Mouse (Mus musculus) yolk sac, embryonic 10.5 days (tissue): ENCODE results near the gene Tiam2.

Experiments used
- DNase-seq: peaks from one replicate; pipeline ENCODE4 v3.0.0-alpha.2; 2017; ENCODE audit warnings: low spot score

Gene Tiam2

GRCm38 (mm10) chr17:3452571-3453311 is 126.4 kb downstream of the Tiam2 start:
- DNase-seq = no peak

- DNase-seq = no peak
Measured at GRCm38 (mm10) chr17:3453946-3454345, 127.6 kb downstream of the Tiam2 start.

GRCm38 (mm10) chr17:3454850-3455249 is 128.5 kb downstream of the Tiam2 start:
- DNase-seq = peak; percentile 23

- no peak for DNase-seq
Measured at GRCm38 (mm10) chr17:3457914-3458681, 131.7 kb downstream of the Tiam2 start.

- DNase-seq = no peak
Measured at GRCm38 (mm10) chr17:3465861-3466260, 139.5 kb downstream of the Tiam2 start.

- DNase-seq = no peak
Measured at GRCm38 (mm10) chr17:3466681-3467080, 140.3 kb downstream of the Tiam2 start.

GRCm38 (mm10) chr17:3467636-3468324 is 141.4 kb downstream of the Tiam2 start:
- no peak for DNase-seq

- DNase-seq = no peak
Measured at GRCm38 (mm10) chr17:3472018-3472417, 145.6 kb downstream of the Tiam2 start.

- no peak for DNase-seq
Measured at GRCm38 (mm10) chr17:3476546-3476945, 150.2 kb downstream of the Tiam2 start.

GRCm38 (mm10) chr17:3481576-3482575 is 155.5 kb downstream of the Tiam2 start:
- DNase-seq = no peak

GRCm38 (mm10) chr17:3483091-3483490 is 156.7 kb downstream of the Tiam2 start:
- DNase-seq = no peak

- DNase-seq = no peak
Measured at GRCm38 (mm10) chr17:3485851-3486250, 159.5 kb downstream of the Tiam2 start.

- DNase-seq = no peak
Measured at GRCm38 (mm10) chr17:3487211-3487610, 160.8 kb downstream of the Tiam2 start.

GRCm38 (mm10) chr17:3487721-3488601 is 161.6 kb downstream of the Tiam2 start:
- no peak for DNase-seq

GRCm38 (mm10) chr17:3490216-3490895 is 164.0 kb downstream of the Tiam2 start:
- DNase-seq = no peak

GRCm38 (mm10) chr17:3491065-3491464 is 164.7 kb downstream of the Tiam2 start:
- DNase-seq = no peak

GRCm38 (mm10) chr17:3491667-3492066 is 165.3 kb downstream of the Tiam2 start:
- DNase-seq = no peak

- no peak for DNase-seq
Measured at GRCm38 (mm10) chr17:3495576-3495975, 169.2 kb downstream of the Tiam2 start.

GRCm38 (mm10) chr17:3496080-3496479 is 169.7 kb downstream of the Tiam2 start:
- DNase-seq = no peak

GRCm38 (mm10) chr17:3498086-3498485 is 171.7 kb downstream of the Tiam2 start:
- DNase-seq = no peak
